Mouse (Mus musculus) neural tube, embryonic 13.5 days (tissue): ENCODE measurements around the gene Sh3gl1. TPM values are rescaled to one million over a fixed set of nuclear protein-coding genes. Genes with fewer than 3 reads are reported as not detected.
A peak's percentile ranks its signal among the peaks of the same experiment; 100 is the strongest.

Experiments
- ATAC-seq: fragments of 200-750 bp; cut with Nextera tagmentation; 2 replicates; pipeline ENCODE4 v1.8.0; 2017; ENCODE audit warnings: low read depth, mild to moderate bottlenecking, moderate TSS enrichment, moderate library complexity
- H3K27ac ChIP-seq: fragments of 300-500 bp; sonication (generic); replicated peaks from 2 replicates; pipeline ENCODE4 v1.5.1; 2015; ENCODE audit warnings: moderate library complexity, mild to moderate bottlenecking, inconsistent platforms
- H3K27me3 ChIP-seq: fragments of 300-500 bp; sonication (generic); 2 replicates; pipeline ENCODE4 v1.6.1; 2015; ENCODE audit warnings: mild to moderate bottlenecking, inconsistent platforms
- H3K36me3 ChIP-seq: fragments of 300-500 bp; sonication (generic); 2 replicates; pipeline ENCODE4 v1.6.1; 2015; ENCODE audit warnings: mild to moderate bottlenecking, inconsistent platforms
- H3K4me1 ChIP-seq: fragments of 300-500 bp; sonication (generic); replicated peaks from 2 replicates; pipeline ENCODE4 v1.6.1; 2015; ENCODE audit warnings: inconsistent platforms
- H3K4me2 ChIP-seq: fragments of 300-500 bp; sonication (generic); 2 replicates; pipeline ENCODE4 v1.6.1; 2015; ENCODE audit warnings: inconsistent platforms, mild to moderate bottlenecking, moderate library complexity
- H3K4me3 ChIP-seq: fragments of 300-500 bp; sonication (generic); 2 replicates; pipeline ENCODE4 v1.5.1; 2015; ENCODE audit warnings: mild to moderate bottlenecking, inconsistent platforms
- H3K9ac ChIP-seq: fragments of 300-500 bp; sonication (generic); 2 replicates; pipeline ENCODE4 v1.6.1; 2015; ENCODE audit warnings: moderate library complexity, mild to moderate bottlenecking, inconsistent platforms
- H3K9me3 ChIP-seq: fragments of 300-500 bp; sonication (generic); 2 replicates; pipeline ENCODE4 v1.6.1; 2016; ENCODE audit warnings: inconsistent platforms
- WGBS: fragments of 180-500 bp; shearing (Covaris S2); methylation state at CpG from one replicate; pipeline ENCODE4 v1.1.7; 2015; 5-methylcytosine and 5-hydroxymethylcytosine counted together
- polyA plus RNA-seq: library from polyadenylated mRNA; unstranded; fragments of >200 nt; fragmentation: Nextera tagmentation; extraction: Ambion mirVana; gene quantifications from 2 replicates; pipeline ENCODE4 v1.2.1, GENCODE M21; 2015

Sh3gl1 gene
- polyA plus RNA-seq, 1 experiment from 2014 or later: 114 TPM

- ATAC-seq: no peak
- peaks cover 86% of the 10 kb centered on the region for H3K36me3 ChIP-seq
- H3K27me3 ChIP-seq: no peaks in the 10 kb centered on the region
- no peak overlapping the region for H3K27ac ChIP-seq
- H3K4me3 ChIP-seq: no peak overlapping the region
- peaks cover 14% of the 10 kb centered on the region for H3K4me1 ChIP-seq
- no peak overlapping the region for H3K4me2 ChIP-seq
- H3K9ac ChIP-seq: no peak overlapping the region
- no peaks in the 10 kb centered on the region for H3K9me3 ChIP-seq
- WGBS: 83% methylated on average over 8 of the region's 8 CpGs
Observed at GRCm38 (mm10) chr17:56016382-56016781, 20.1 kb downstream of the Sh3gl1 start.

- Histone ChIP-seq H3K36me3 (peaks cover 89% of the 10 kb centered on the region), H3K9ac (no peak overlapping the region), H3K27me3 (no peaks in the 10 kb centered on the region), H3K4me3 (no peak overlapping the region), H3K27ac (no peak overlapping the region), H3K9me3 (no peaks in the 10 kb centered on the region), H3K4me2 (no peak overlapping the region), H3K4me1 (peaks cover 23% of the 10 kb centered on the region)
- ATAC-seq: no peak
- 95% methylated on average over 9 of the region's 9 CpGs for WGBS
Observed at GRCm38 (mm10) chr17:56015293-56015692, 21.1 kb downstream of the Sh3gl1 start.

- peak overlapping the region; percentile 80; the same call in 1 of the 2 replicates for H3K9ac ChIP-seq
- H3K4me2 ChIP-seq: peak overlapping the region; percentile 91
- H3K4me3 ChIP-seq: no peak overlapping the region
- ATAC-seq: no peak
- WGBS: 91% methylated on average over 7 of the region's 7 CpGs
- H3K27ac ChIP-seq: no peak overlapping the region
- peaks cover 41% of the 10 kb centered on the region for H3K4me1 ChIP-seq
- H3K36me3 ChIP-seq: peaks cover 50% of the 10 kb centered on the region
- H3K27me3 ChIP-seq: no peaks in the 10 kb centered on the region
- no peaks in the 10 kb centered on the region for H3K9me3 ChIP-seq
Observed at GRCm38 (mm10) chr17:56011441-56011840, 25.0 kb downstream of the Sh3gl1 start.

GRCm38 (mm10) chr17:56010681-56011080, 25.8 kb downstream of the Sh3gl1 start:
- Histone ChIP-seq H3K4me2 (peak overlapping the region; percentile 91), H3K4me3 (peak overlapping the region; percentile 67), H3K9me3 (no peaks in the 10 kb centered on the region), H3K27me3 (no peaks in the 10 kb centered on the region), H3K9ac (peak overlapping the region; percentile 80), H3K36me3 (peaks cover 43% of the 10 kb centered on the region), H3K4me1 (peaks cover 41% of the 10 kb centered on the region), H3K27ac (no peak overlapping the region)
- 10% methylated on average over 9 of the region's 9 CpGs for WGBS
- no peak for ATAC-seq

GRCm38 (mm10) chr17:56010255-56010654, 26.2 kb downstream of the Sh3gl1 start:
- Histone ChIP-seq H3K4me1 (peaks cover 41% of the 10 kb centered on the region), H3K9me3 (no peaks in the 10 kb centered on the region), H3K4me2 (peak overlapping the region; percentile 91), H3K27ac (peak overlapping the region; percentile 95), H3K27me3 (no peaks in the 10 kb centered on the region), H3K4me3 (peak overlapping the region; percentile 67), H3K36me3 (peaks cover 39% of the 10 kb centered on the region), H3K9ac (peak overlapping the region; percentile 80)
- ATAC-seq: no peak
- WGBS: 75% methylated on average over 14 of the region's 14 CpGs

GRCm38 (mm10) chr17:56009962-56010240, 26.5 kb downstream of the Sh3gl1 start:
- Histone ChIP-seq H3K27ac (peak overlapping the region; percentile 95), H3K4me3 (peak overlapping the region; percentile 67), H3K4me2 (peak overlapping the region; percentile 91), H3K27me3 (no peaks in the 10 kb centered on the region), H3K4me1 (peaks cover 41% of the 10 kb centered on the region), H3K9me3 (no peaks in the 10 kb centered on the region), H3K36me3 (peaks cover 35% of the 10 kb centered on the region), H3K9ac (peak overlapping the region; percentile 80)
- ATAC-seq: no peak
- 41% methylated on average over 2 of the region's 2 CpGs for whole genome bisulfite sequencing

- H3K4me1 ChIP-seq: peaks cover 41% of the 10 kb centered on the region
- WGBS: 1% methylated on average over 61 of the region's 62 CpGs
- H3K9me3 ChIP-seq: no peaks in the 10 kb centered on the region
- ATAC-seq: peak; percentile 93
- peak overlapping the region; percentile 91 for H3K4me2 ChIP-seq
- H3K4me3 ChIP-seq: peak overlapping the region; percentile 67
- H3K27me3 ChIP-seq: no peaks in the 10 kb centered on the region
- H3K9ac ChIP-seq: peak overlapping the region; percentile 80
- peaks cover 31% of the 10 kb centered on the region for H3K36me3 ChIP-seq
- peak overlapping the region; percentile 95 for H3K27ac ChIP-seq
Observed at GRCm38 (mm10) chr17:56009088-56009961, 27.1 kb downstream of the Sh3gl1 start.

- H3K4me1 ChIP-seq: peaks cover 41% of the 10 kb centered on the region
- H3K9ac ChIP-seq: peak overlapping the region; percentile 80
- H3K4me3 ChIP-seq: peak overlapping the region; percentile 67
- peaks cover 23% of the 10 kb centered on the region for H3K36me3 ChIP-seq
- peak overlapping the region; percentile 91 for H3K4me2 ChIP-seq
- ATAC-seq: peak; percentile 94
- H3K9me3 ChIP-seq: no peaks in the 10 kb centered on the region
- peaks cover 4% of the 10 kb centered on the region; the same call in 1 of the 2 replicates for H3K27me3 ChIP-seq
- peak overlapping the region; percentile 95 for H3K27ac ChIP-seq
- WGBS: under 1% methylated on average over 21 of the region's 21 CpGs
Observed at GRCm38 (mm10) chr17:56008356-56009087, 27.9 kb downstream of the Sh3gl1 start.

- Histone ChIP-seq H3K9me3 (no peaks in the 10 kb centered on the region), H3K27me3 (peaks cover 4% of the 10 kb centered on the region), H3K4me2 (peak overlapping the region; percentile 91), H3K9ac (peak overlapping the region; percentile 54), H3K27ac (peak overlapping the region; percentile 95), H3K4me3 (peak overlapping the region; percentile 67), H3K36me3 (peaks cover 16% of the 10 kb centered on the region), H3K4me1 (peaks cover 41% of the 10 kb centered on the region)
- 29% methylated on average over 14 of the region's 14 CpGs for WGBS
- peak; percentile 27 for ATAC-seq
Observed at GRCm38 (mm10) chr17:56007444-56008355, 28.7 kb downstream of the Sh3gl1 start.

GRCm38 (mm10) chr17:56006956-56007355, 29.5 kb downstream of the Sh3gl1 start:
- H3K27me3 ChIP-seq: peaks cover 4% of the 10 kb centered on the region
- no peak overlapping the region for H3K9ac ChIP-seq
- H3K36me3 ChIP-seq: peaks cover 9% of the 10 kb centered on the region
- ATAC-seq: no peak
- H3K4me3 ChIP-seq: no peak overlapping the region
- peak overlapping the region; percentile 95; the same call in 1 of the 2 replicates for H3K27ac ChIP-seq
- no peak overlapping the region for H3K4me2 ChIP-seq
- H3K9me3 ChIP-seq: no peaks in the 10 kb centered on the region
- 57% methylated on average over 10 of the region's 10 CpGs for WGBS
- peaks cover 35% of the 10 kb centered on the region for H3K4me1 ChIP-seq

- Histone ChIP-seq H3K27me3 (peaks cover 8% of the 10 kb centered on the region), H3K9me3 (no peaks in the 10 kb centered on the region), H3K4me2 (no peak within 1 kb of the TSS), H3K4me3 (no peak within 1 kb of the TSS), H3K4me1 (peaks cover 21% of the 10 kb centered on the region), H3K9ac (no peak within 1 kb of the TSS), H3K27ac (no peak within 1 kb of the TSS), H3K36me3 (no peaks in the 10 kb centered on the region)
- no peak for ATAC-seq
- WGBS: 46% methylated on average over 11 of the region's 13 CpGs
Observed at GRCm38 (mm10) chr17:56005415-56006061, 30.9 kb downstream of the Sh3gl1 start, which contains the start of the genes Stap2 and Mpnd. Gene Stap2 (minus strand): TSS chr17:56005584. Gene Mpnd (plus strand): TSS chr17:56005711.
